Mouse (Mus musculus): ENCODE measurements around the gene Aspdh. TPM values are rescaled to one million over a fixed set of nuclear protein-coding genes. Genes with fewer than 3 reads are reported as not detected.

Gene Aspdh
- polyA plus RNA-seq, 1 experiment = 1.2 TPM

DNA sequence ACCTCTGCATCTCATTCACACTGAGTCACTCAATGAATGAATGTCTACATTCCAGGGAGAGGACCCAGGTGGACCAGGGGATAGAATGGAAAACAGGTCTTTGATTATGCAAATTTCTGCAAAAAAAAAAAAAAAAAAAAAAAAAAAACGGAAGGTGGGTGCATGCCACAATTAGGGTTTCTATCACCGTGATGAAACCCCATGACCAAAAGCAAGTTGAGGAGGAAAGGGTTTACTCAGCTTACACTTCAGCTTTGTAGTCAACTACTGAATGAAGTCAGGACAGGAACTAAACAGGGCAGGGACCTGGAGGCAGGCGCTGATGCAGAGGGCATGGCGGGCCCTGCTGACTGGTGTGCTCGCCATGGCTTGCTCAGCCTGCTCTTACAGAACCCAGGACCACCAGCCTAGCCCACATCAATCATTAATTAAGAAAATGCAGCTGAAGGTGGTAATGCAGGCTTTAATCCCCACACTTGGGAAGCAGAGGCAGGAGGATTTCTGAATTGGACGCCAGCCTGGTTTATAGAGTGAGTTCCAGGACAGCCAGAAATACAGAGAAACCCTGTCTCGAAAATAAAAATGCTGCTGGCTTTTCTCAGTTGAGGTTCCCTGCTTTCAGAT is 20.5 kb downstream of the Aspdh start:
- no peaks in the 10 kb centered on the region for H3K27me3 ChIP-seq (ENCODE audit: control insufficient read depth, insufficient read depth, low read length)
- H3K4me1 ChIP-seq (ENCODE audit: control insufficient read depth, insufficient read depth, low read length) = no peaks in the 10 kb centered on the region
- H3K36me3 ChIP-seq (ENCODE audit: control insufficient read depth, insufficient read depth, low read length) = no peaks in the 10 kb centered on the region
- no peak overlapping the region for H3K4me3 ChIP-seq (ENCODE audit: control insufficient read depth, low read depth, low read length)
- TF ChIP-seq CTCF (IDR thresholded peaks at IDR 0.05; ENCODE audit: control insufficient read depth, insufficient read depth, insufficient replicate concordance, low read depth, low read length) (no peak), POLR2A (IDR thresholded peaks at IDR 0.05; ENCODE audit: control insufficient read depth, low read depth, low read length) (no peak)
- H3K27ac ChIP-seq (ENCODE audit: control insufficient read depth, insufficient read depth, low read depth, low read length) = no peak overlapping the region

DNA sequence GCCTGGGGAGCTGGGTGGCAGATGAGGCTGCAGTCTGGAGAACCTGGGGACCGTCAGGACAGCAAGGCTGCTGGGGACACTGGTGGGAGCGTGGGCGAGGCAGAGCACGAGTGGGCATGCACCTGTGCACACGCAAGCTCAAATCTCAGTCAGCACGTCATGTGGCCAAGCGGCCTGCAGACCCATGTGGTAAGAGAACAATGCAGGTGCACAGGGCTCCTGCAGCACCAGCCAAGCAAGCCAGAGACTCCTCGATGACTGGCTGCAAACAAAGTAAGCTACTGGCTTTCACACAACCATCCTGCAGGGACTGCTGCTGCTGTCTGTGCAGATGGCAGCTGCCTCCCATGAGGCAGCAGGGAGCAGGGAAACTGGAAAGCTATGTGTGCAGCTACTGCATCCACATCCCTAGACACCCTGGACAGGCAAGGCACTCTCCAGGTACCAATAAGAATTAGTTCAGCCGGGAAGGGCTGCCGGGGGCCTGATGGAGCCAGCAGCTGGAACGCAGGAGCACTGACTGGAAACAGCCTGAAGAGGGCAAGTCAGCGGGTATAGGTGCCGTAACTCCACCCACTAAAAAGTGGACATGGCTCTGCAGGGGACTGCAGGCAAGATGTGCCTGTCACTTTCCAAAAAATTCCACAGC is 21.9 kb downstream of the Aspdh start:
- TF ChIP-seq CTCF (IDR thresholded peaks at IDR 0.05; ENCODE audit: control insufficient read depth, insufficient read depth, insufficient replicate concordance, low read depth, low read length) = no peak
- no peak overlapping the region for H3K27ac ChIP-seq (ENCODE audit: control insufficient read depth, insufficient read depth, low read depth, low read length)
- H3K27me3 ChIP-seq (ENCODE audit: control insufficient read depth, insufficient read depth, low read length) = no peaks in the 10 kb centered on the region
- H3K36me3 ChIP-seq (ENCODE audit: control insufficient read depth, insufficient read depth, low read length) = no peaks in the 10 kb centered on the region
- no peak overlapping the region for H3K4me3 ChIP-seq (ENCODE audit: control insufficient read depth, low read depth, low read length)
- H3K4me1 ChIP-seq (ENCODE audit: control insufficient read depth, insufficient read depth, low read length) = no peaks in the 10 kb centered on the region

DNA sequence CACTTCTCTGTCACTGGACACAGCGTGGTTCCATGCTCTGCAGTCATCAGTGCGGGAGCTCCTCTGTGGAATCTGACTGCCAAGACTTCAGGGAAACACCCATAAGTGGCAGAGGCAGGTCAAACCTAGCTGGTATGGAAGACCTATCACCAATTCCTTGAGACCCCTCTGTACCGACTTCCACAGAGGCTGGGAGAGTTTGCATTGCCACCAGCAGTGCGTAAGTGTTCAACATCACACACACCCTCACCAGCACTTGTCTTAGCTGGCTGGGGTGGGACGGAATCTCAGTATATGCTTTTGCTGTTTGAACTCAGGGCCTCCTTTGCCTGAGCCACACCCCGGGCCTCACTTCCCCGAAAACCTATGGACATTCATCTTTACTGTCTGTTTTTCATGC is 22.7 kb downstream of the Aspdh start:
- Histone ChIP-seq H3K4me3 (ENCODE audit: control insufficient read depth, low read depth, low read length) (no peak overlapping the region), H3K4me1 (ENCODE audit: control insufficient read depth, insufficient read depth, low read length) (no peaks in the 10 kb centered on the region), H3K27ac (ENCODE audit: control insufficient read depth, insufficient read depth, low read depth, low read length) (no peak overlapping the region), H3K27me3 (ENCODE audit: control insufficient read depth, insufficient read depth, low read length) (no peaks in the 10 kb centered on the region), H3K36me3 (ENCODE audit: control insufficient read depth, insufficient read depth, low read length) (no peaks in the 10 kb centered on the region)
- TF ChIP-seq CTCF (IDR thresholded peaks at IDR 0.05; ENCODE audit: control insufficient read depth, insufficient read depth, insufficient replicate concordance, low read depth, low read length) (no peak), POLR2A (IDR thresholded peaks at IDR 0.05; ENCODE audit: control insufficient read depth, low read depth, low read length) (no peak)

DNA sequence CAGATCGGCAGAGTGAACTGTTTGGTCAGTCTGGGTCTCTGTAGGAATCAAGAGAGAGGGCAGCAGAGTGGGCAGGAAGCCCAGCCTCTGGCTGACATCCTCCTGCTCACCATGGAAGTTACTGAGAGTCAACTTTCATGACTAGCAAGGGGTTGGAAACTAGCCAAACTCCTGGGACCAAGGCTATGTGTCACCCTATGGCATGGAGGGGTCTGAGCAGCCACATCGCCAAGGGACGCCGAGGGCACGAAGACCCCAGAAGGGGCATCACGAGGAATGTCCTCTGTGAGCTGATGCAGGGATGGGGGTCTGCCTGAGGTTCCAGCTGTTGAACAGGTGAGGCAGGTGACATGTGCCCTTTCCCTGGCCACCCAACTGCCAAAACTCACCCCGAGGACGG is 23.4 kb downstream of the Aspdh start:
- no peak overlapping the region for H3K4me3 ChIP-seq (ENCODE audit: control insufficient read depth, low read depth, low read length)
- no peaks in the 10 kb centered on the region for H3K36me3 ChIP-seq (ENCODE audit: control insufficient read depth, insufficient read depth, low read length)
- no peaks in the 10 kb centered on the region for H3K27me3 ChIP-seq (ENCODE audit: control insufficient read depth, insufficient read depth, low read length)
- H3K4me1 ChIP-seq (ENCODE audit: control insufficient read depth, insufficient read depth, low read length) = no peaks in the 10 kb centered on the region
- TF ChIP-seq CTCF (IDR thresholded peaks at IDR 0.05; ENCODE audit: control insufficient read depth, insufficient read depth, insufficient replicate concordance, low read depth, low read length) (no peak), POLR2A (IDR thresholded peaks at IDR 0.05; ENCODE audit: control insufficient read depth, low read depth, low read length) (no peak)
- H3K27ac ChIP-seq (ENCODE audit: control insufficient read depth, insufficient read depth, low read depth, low read length) = no peak overlapping the region

DNA sequence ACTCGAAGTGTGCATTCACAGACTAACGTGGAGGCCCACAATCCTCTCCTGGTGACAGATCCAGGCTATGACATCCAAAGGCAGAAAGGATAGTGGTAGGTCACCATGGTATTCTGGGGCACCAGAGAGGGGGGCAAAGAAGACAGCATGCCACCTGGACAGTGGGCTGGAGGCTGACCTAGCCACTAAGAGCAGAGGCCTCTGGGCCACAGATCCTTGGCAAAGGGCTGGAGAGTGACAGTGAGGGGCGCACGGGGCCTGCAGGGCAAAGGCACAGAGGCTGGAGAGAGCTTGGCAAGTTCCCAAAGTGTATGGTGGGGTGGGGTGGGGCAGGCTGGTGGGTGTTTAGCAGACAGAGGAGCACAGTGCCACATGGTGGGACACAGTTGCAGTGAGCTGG is 25.1 kb downstream of the Aspdh start:
- H3K27me3 ChIP-seq (ENCODE audit: control insufficient read depth, insufficient read depth, low read length) = no peaks in the 10 kb centered on the region
- H3K4me3 ChIP-seq (ENCODE audit: control insufficient read depth, low read depth, low read length) = no peak overlapping the region
- no peaks in the 10 kb centered on the region for H3K36me3 ChIP-seq (ENCODE audit: control insufficient read depth, insufficient read depth, low read length)
- no peaks in the 10 kb centered on the region for H3K4me1 ChIP-seq (ENCODE audit: control insufficient read depth, insufficient read depth, low read length)
- H3K27ac ChIP-seq (ENCODE audit: control insufficient read depth, insufficient read depth, low read depth, low read length) = no peak overlapping the region
- TF ChIP-seq CTCF (IDR thresholded peaks at IDR 0.05; ENCODE audit: control insufficient read depth, insufficient read depth, insufficient replicate concordance, low read depth, low read length) = no peak
- no peak for TF ChIP-seq POLR2A (IDR thresholded peaks at IDR 0.05; ENCODE audit: control insufficient read depth, low read depth, low read length)

DNA sequence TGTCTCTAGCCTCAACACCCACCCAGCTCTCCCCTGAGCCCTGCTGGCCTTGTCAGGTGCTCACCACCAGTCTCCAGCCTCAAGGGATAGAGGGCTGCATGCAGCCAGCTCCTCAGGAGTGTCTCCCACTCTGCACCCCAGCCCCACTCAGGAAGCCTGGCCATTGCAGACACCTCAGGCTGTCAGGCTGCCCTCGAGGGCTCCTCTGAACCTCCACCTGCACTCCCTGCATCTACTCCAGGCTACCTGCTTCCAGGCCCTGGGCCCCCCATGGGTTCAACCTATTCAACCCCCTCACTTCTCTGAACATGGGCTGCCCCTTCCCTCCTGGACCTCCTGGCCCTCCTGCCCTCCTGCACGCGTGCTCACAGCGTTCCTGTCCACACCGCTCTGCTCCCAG is 26.2 kb downstream of the Aspdh start:
- no peak overlapping the region for H3K4me3 ChIP-seq (ENCODE audit: control insufficient read depth, low read depth, low read length)
- no peak overlapping the region for H3K27ac ChIP-seq (ENCODE audit: control insufficient read depth, insufficient read depth, low read depth, low read length)
- H3K36me3 ChIP-seq (ENCODE audit: control insufficient read depth, insufficient read depth, low read length) = no peaks in the 10 kb centered on the region
- no peaks in the 10 kb centered on the region for H3K27me3 ChIP-seq (ENCODE audit: control insufficient read depth, insufficient read depth, low read length)
- H3K4me1 ChIP-seq (ENCODE audit: control insufficient read depth, insufficient read depth, low read length) = no peaks in the 10 kb centered on the region
- no peak for TF ChIP-seq POLR2A (IDR thresholded peaks at IDR 0.05; ENCODE audit: control insufficient read depth, low read depth, low read length)
- no peak for TF ChIP-seq CTCF (IDR thresholded peaks at IDR 0.05; ENCODE audit: control insufficient read depth, insufficient read depth, insufficient replicate concordance, low read depth, low read length)

DNA sequence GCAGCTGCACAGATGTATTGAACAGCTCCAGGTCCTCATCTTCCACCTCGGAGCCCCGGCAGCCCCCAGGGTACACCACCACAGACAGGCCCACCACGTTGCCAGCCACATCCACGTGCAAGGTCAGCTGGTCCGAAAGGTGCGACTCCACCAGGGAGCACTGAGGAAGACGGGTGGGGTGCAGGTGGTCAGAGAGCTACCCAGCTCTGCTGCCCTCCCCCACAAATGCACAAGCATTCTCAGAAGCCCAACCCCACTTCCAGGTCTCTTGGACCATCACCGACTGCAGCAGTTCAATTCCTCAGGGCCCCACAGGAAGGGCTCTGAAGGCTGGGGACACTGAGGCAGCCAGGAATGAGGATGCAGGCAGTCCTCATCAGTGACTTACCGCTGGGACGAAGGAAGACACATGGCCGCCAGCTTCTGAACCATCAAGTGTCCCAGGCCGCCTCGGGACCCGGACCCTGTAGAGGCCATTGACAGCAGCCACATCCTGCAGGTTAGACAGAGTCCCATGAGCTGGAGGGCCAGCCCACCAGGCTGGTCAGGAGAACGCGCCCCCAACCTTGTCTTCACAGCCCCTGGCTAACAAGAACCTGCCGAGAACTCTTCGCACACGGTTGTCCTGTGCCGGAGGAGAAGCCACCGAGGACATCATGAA is 27.1 kb downstream of the Aspdh start:
- peaks cover 2% of the 10 kb centered on the region for H3K4me1 ChIP-seq (ENCODE audit: control insufficient read depth, insufficient read depth, low read length)
- H3K4me3 ChIP-seq (ENCODE audit: control insufficient read depth, low read depth, low read length) = no peak overlapping the region

More for the DNA sequence above, 27.1 kb downstream of the Aspdh start:
- Histone ChIP-seq H3K36me3 (ENCODE audit: control insufficient read depth, insufficient read depth, low read length) (no peaks in the 10 kb centered on the region), H3K27me3 (ENCODE audit: control insufficient read depth, insufficient read depth, low read length) (no peaks in the 10 kb centered on the region), H3K27ac (ENCODE audit: control insufficient read depth, insufficient read depth, low read depth, low read length) (no peak overlapping the region)
- TF ChIP-seq CTCF (IDR thresholded peaks at IDR 0.05; ENCODE audit: control insufficient read depth, insufficient read depth, insufficient replicate concordance, low read depth, low read length) (no peak), POLR2A (IDR thresholded peaks at IDR 0.05; ENCODE audit: control insufficient read depth, low read depth, low read length) (no peak)

All from testis, adult 2 months (tissue).